In genomic region chr3:88717198-88717798, GRCm38 (mm10) we compare ENCODE assay signal across 9 mouse cellular contexts. TPM values are rescaled to one million over a fixed set of nuclear protein-coding genes. Genes with fewer than 3 reads are reported as not detected.
DNase-seq lines count a peak whose midpoint lies in the region; ATAC-seq and TF ChIP-seq lines count a peak whose summit lies in the region.
"Had no signal": no experiment of that assay in that cellular context is flagged by ENCODE, and none has a peak within 500 bp of the region (broad histone marks: within the 10 kb centered on the region; RNA-seq: fewer than 3 reads in every experiment).

No protein-coding gene starts in this region.

- no peaks in the 10 kb centered on the region for H3K79me2 ChIP-seq in CH12.LX (replicated peaks; ENCODE audit: control insufficient read depth, extremely low read depth, insufficient read depth, poor library complexity, severe bottlenecking)

- no peaks in the 10 kb centered on the region for H3K27me3 ChIP-seq in CH12.LX (replicated peaks)
- no peaks in the 10 kb centered on the region for H3K27me3 ChIP-seq in stomach, embryonic 15.5 days (replicated peaks)
- H3K27me3 ChIP-seq: Patski had no signal

- peak overlapping the region; percentile 4; the same call in 1 of the 2 replicates for H3K4me2 ChIP-seq in CH12.LX (ENCODE audit: insufficient read depth, low read depth, poor library complexity, severe bottlenecking)
- peak overlapping the region; percentile 75 for H3K4me2 ChIP-seq in stomach, embryonic 15.5 days

- dilution Hi-C loops in CH12.LX (cut with MboI; ENCODE audit: extremely low pct_ligation_motif_present, extremely low pct_unique_long_range_greater_than_20kb, low sequenced_read_pairs), result no loop called here

- peaks cover 20 to 52% of the 10 kb centered on the region in 2 experiments for H3K36me3 ChIP-seq in CH12.LX (replicated peaks in 1 of 2; ENCODE audit: control insufficient read depth in 1 of 2, insufficient read depth in 1 of 2, low read length in 1 of 2)
- H3K36me3 ChIP-seq in stomach, embryonic 15.5 days, result peaks cover 6% of the 10 kb centered on the region

- TF ChIP-seq RAD21 in CH12.LX (IDR thresholded peaks at IDR 0.05; ENCODE audit: low read depth, low read length), result no peak

- peaks cover 6 to 49% of the 10 kb centered on the region in 2 experiments for H3K4me1 ChIP-seq in CH12.LX (ENCODE audit: control insufficient read depth in 1 of 2, insufficient read depth in 2 of 2)
- peaks cover 12% of the 10 kb centered on the region for H3K4me1 ChIP-seq in stomach, embryonic 15.5 days

- intact Hi-C loops in heart, postnatal 14 days (cut with DNase I), result loop anchor here (2.0 kb wide), 1 partner anchor 30 kb away; no protein-coding TSS in a partner anchor

- H3K9ac ChIP-seq in CH12.LX (ENCODE audit: insufficient read depth, low read depth), result peak overlapping the region; percentile 64
- peak overlapping the region; percentile 54 for H3K9ac ChIP-seq in stomach, embryonic 15.5 days

- TF ChIP-seq EP300 in CH12.LX (IDR thresholded peaks at IDR 0.05; ENCODE audit: low read length), result no peak

- H3K9me3 ChIP-seq in CH12.LX (replicated peaks; ENCODE audit: low read length), result no peaks in the 10 kb centered on the region
- H3K9me3 ChIP-seq in stomach, embryonic 15.5 days, result no peaks in the 10 kb centered on the region

- in situ Hi-C loops in CH12.LX (cut with MboI; ENCODE audit: low pct_ligation_motif_present, low pct_unique_long_range_greater_than_20kb, low sequenced_read_pairs), result loop anchor here (5.0 kb wide), 1 partner anchor 35 kb away; no protein-coding TSS in a partner anchor

- WGBS in stomach, embryonic 15.5 days, result 2% methylated on average over 9 of the region's 9 CpGs

- peak overlapping the region; percentile 35; the same call in 1 of the 2 replicates for H3K27ac ChIP-seq in CH12.LX (ENCODE audit: insufficient read depth, low read depth)
- peak overlapping the region; percentile 90 for H3K27ac ChIP-seq in stomach, embryonic 15.5 days

- peak; percentile 24 for ATAC-seq in megakaryocyte, adult 5-6 weeks (ENCODE audit: poor library complexity, severe bottlenecking)
- ATAC-seq in stomach, embryonic 15.5 days (ENCODE audit: insufficient read depth, low FRiP score, low read depth), result peak; percentile 59; the same call in 1 of the 2 replicates

- no peak for TF ChIP-seq POLR2A in CH12.LX (IDR thresholded peaks at IDR 0.05; ENCODE audit: low read depth, low read length)

- peak overlapping the region; percentile 62 to 95 (median 85) for H3K4me3 ChIP-seq in CH12.LX (replicated peaks in 1 of 3; ENCODE audit: low read depth in 2 of 3, low read length in 2 of 3, poor library complexity in 1 of 3)
- H3K4me3 ChIP-seq in stomach, embryonic 15.5 days (replicated peaks), result peak overlapping the region; percentile 88

- TF ChIP-seq CTCF in CH12.LX (conservative IDR thresholded peaks at IDR 0.05 in 1 of 2, IDR thresholded peaks at IDR 0.05 in 1 of 2; ENCODE audit: low read depth in 2 of 2, low read length in 2 of 2), result no peak

- DNase-seq in gastrocnemius, postnatal 10 days, result peak; percentile 26
- no peak for DNase-seq in gastrocnemius, postnatal 25 days
- no peak for DNase-seq in CH12.LX (ENCODE audit: extremely low read depth)
- DNase-seq in embryo, embryonic 11 days, result peak; percentile 57
- DNase-seq in heart, postnatal 14 days, result peak; percentile 39 to 45
- peak; percentile 35 to 44 for DNase-seq in layer of hippocampus, postnatal 36 days

TF ChIP-seq in CH12.LX, 34 proteins besides CTCF, POLR2A, EP300 and RAD21:
- no peak for TF ChIP-seq MYC (IDR thresholded peaks at IDR 0.05; ENCODE audit: low read depth, low read length)
- TF ChIP-seq UBTF (IDR thresholded peaks at IDR 0.05; ENCODE audit: low read depth, low read length), result no peak
- TF ChIP-seq TCF12 (IDR thresholded peaks at IDR 0.05; ENCODE audit: low read depth, low read length), result no peak
- no peak for TF ChIP-seq TBP (conservative IDR thresholded peaks at IDR 0.05; ENCODE audit: low read depth, low read length)
- no peak for TF ChIP-seq ETS1 (conservative IDR thresholded peaks at IDR 0.05; ENCODE audit: low read depth, low read length)
- TF ChIP-seq GABPA (IDR thresholded peaks at IDR 0.05; ENCODE audit: insufficient replicate concordance, low read depth, low read length), result no peak
- no peak for TF ChIP-seq MAFK (IDR thresholded peaks at IDR 0.05; ENCODE audit: insufficient replicate concordance, low read length)
- TF ChIP-seq SIN3A (IDR thresholded peaks at IDR 0.05; ENCODE audit: low read length), result no peak
- TF ChIP-seq BHLHE40 (IDR thresholded peaks at IDR 0.05; ENCODE audit: low read depth, low read length), result no peak
- TF ChIP-seq MAX (IDR thresholded peaks at IDR 0.05; ENCODE audit: low read length), result no peak
- no peak for TF ChIP-seq ELF1 (IDR thresholded peaks at IDR 0.05; ENCODE audit: low read depth, low read length)
- TF ChIP-seq MXI1 (IDR thresholded peaks at IDR 0.05; ENCODE audit: low read depth, low read length), result no peak
- no peak for TF ChIP-seq SMC3 (IDR thresholded peaks at IDR 0.05; ENCODE audit: low read depth, low read length)
- TF ChIP-seq USF1 (IDR thresholded peaks at IDR 0.05; ENCODE audit: low read depth, low read length), result no peak
- no peak for TF ChIP-seq POLR2AphosphoS2 (IDR thresholded peaks at IDR 0.05; ENCODE audit: low read depth, low read length)
- TF ChIP-seq KAT2A (IDR thresholded peaks at IDR 0.05; ENCODE audit: insufficient replicate concordance, low read length), result no peak
- TF ChIP-seq ZC3H11A (IDR thresholded peaks at IDR 0.05; ENCODE audit: low read depth, low read length), result no peak
- TF ChIP-seq CHD1 (IDR thresholded peaks at IDR 0.05; ENCODE audit: low read depth, low read length), result no peak

RNA-seq across cellular contexts. Expression of gene Rit1, which starts 0.7 kb away (rescaled TPM):
- total RNA-seq in gastrocnemius, postnatal 10 days (2021), result 10 to 100 TPM; 21.9 to 23.6 TPM
- 10 to 100 TPM; 18.4 to 18.7 TPM for total RNA-seq in gastrocnemius, postnatal 25 days (2021)
- total RNA-seq in CH12.LX (2012; rRNA removed) (21.4 and 23.7 TPM in 2 replicates), CH12.LX (2014; rRNA removed) (28.7 and 29.1 TPM in 2 replicates)
- 18.4 and 20.6 TPM in 2 replicates for polyA plus RNA-seq in CH12.LX (2012; ENCODE audit: insufficient read length, low read depth)
- 10 to 100 TPM; 59.5 to 73.4 TPM for total RNA-seq in heart, postnatal 14 days (2021)
- 10 to 100 TPM; 44.4 to 50.3 TPM for total RNA-seq in layer of hippocampus, postnatal 36 days (2021)
- total RNA-seq in megakaryocyte, adult 5-6 weeks (2015), result 66.1 and 68.1 TPM in 2 replicates
- 53.4 and 68.6 TPM in 2 replicates for total RNA-seq in megakaryocyte, adult 5-6 weeks (2017)
- polyA plus RNA-seq in stomach, embryonic 15.5 days (2015; fragmentation: Nextera tagmentation; extraction: Ambion mirVana), result 52.3 and 56.4 TPM in 2 replicates

RNA-seq across cellular contexts. Expression of gene Khdc4, which starts 31.7 kb away (rescaled TPM):
- 10 to 100 TPM; 20.5 to 35.5 TPM for total RNA-seq in gastrocnemius, postnatal 10 days (2021)
- total RNA-seq in gastrocnemius, postnatal 25 days (2021), result 10 to 100 TPM; 22.6 to 23.0 TPM
- total RNA-seq in CH12.LX (2012; rRNA removed) (35.2 and 40.2 TPM in 2 replicates), CH12.LX (2014; rRNA removed) (56.6 and 58.6 TPM in 2 replicates)
- polyA plus RNA-seq in CH12.LX (2012; ENCODE audit: insufficient read length, low read depth), result 53.6 TPM in 2 replicates
- total RNA-seq in heart, postnatal 14 days (2021), result 10 to 100 TPM; 36.9 to 40.5 TPM
- 10 to 100 TPM; 49.1 to 61.1 TPM for total RNA-seq in layer of hippocampus, postnatal 36 days (2021)
- 50.6 and 52.1 TPM in 2 replicates for total RNA-seq in megakaryocyte, adult 5-6 weeks (2015)
- total RNA-seq in megakaryocyte, adult 5-6 weeks (2017), result 53.4 and 56.1 TPM in 2 replicates
- 81.0 and 86.9 TPM in 2 replicates for polyA plus RNA-seq in stomach, embryonic 15.5 days (2015; fragmentation: Nextera tagmentation; extraction: Ambion mirVana)

RNA-seq across cellular contexts. Expression of gene Syt11, which starts 57.7 kb away (rescaled TPM):
- total RNA-seq in gastrocnemius, postnatal 10 days (2021), result 1 to 10 TPM; 4.6 to 5.4 TPM
- 1 to 10 TPM; 3.1 to 3.7 TPM for total RNA-seq in gastrocnemius, postnatal 25 days (2021)
- total RNA-seq in CH12.LX (2012; rRNA removed) (3.8 and 4.5 TPM in 2 replicates), CH12.LX (2014; rRNA removed) (5.4 and 5.7 TPM in 2 replicates)
- 8.2 and 8.8 TPM in 2 replicates for polyA plus RNA-seq in CH12.LX (2012; ENCODE audit: insufficient read length, low read depth)
- 1 to 10 TPM; 4.3 to 5.0 TPM for total RNA-seq in heart, postnatal 14 days (2021)
- 100 to 1,000 TPM; 483 to 524 TPM for total RNA-seq in layer of hippocampus, postnatal 36 days (2021)
- total RNA-seq in megakaryocyte, adult 5-6 weeks (2015), result 0.73 and 2.0 TPM in 2 replicates
- total RNA-seq in megakaryocyte, adult 5-6 weeks (2017), result 0.65 and 2.1 TPM in 2 replicates
- 17.1 and 22.3 TPM in 2 replicates for polyA plus RNA-seq in stomach, embryonic 15.5 days (2015; fragmentation: Nextera tagmentation; extraction: Ambion mirVana)

Comparison
In these comparisons a context has a peak if more than half of its experiments do, and no peak if none do; other contexts are left out.
1. DNase-seq: peak in gastrocnemius, postnatal 10 days (single experiment), embryo, embryonic 11 days (single experiment), heart, postnatal 14 days (2 of 2) and layer of hippocampus, postnatal 36 days (2 of 2); none in gastrocnemius, postnatal 25 days (single experiment) and CH12.LX (single experiment).
2. RNA of gene Syt11, which starts 57.7 kb away (total RNA-seq): 483 to 524 TPM in layer of hippocampus, postnatal 36 days; 3.8 to 5.7 TPM in CH12.LX, 4.6 to 5.4 TPM in gastrocnemius, postnatal 10 days, 4.3 to 5.0 TPM in heart, postnatal 14 days, 3.1 to 3.7 TPM in gastrocnemius, postnatal 25 days and 0.65 to 2.1 TPM in megakaryocyte, adult 5-6 weeks; every median in the first group is over 10 times any median in the second.